Mouse (Mus musculus): ENCODE measurements at regions not wholly inside any gene's neighbourhood (a gene's known extent, or its start where the extent isn't known, plus 50 kb on each side); places are given as distances from the start of the nearest gene placed in this dataset.

GRCm38 (mm10) chr10:44599331-44599963, 71.1 kb upstream of the Prdm1 start:
- no peak for TF ChIP-seq CEBPB (IDR thresholded peaks at IDR 0.05; ENCODE audit: low read depth)
- no peak for TF ChIP-seq MAX (IDR thresholded peaks at IDR 0.05)
- TF ChIP-seq FOSL1 (IDR thresholded peaks at IDR 0.05; ENCODE audit: insufficient read depth, low read length, poor library complexity, severe bottlenecking) = no peak
- TF ChIP-seq MYOD1 (IDR thresholded peaks at IDR 0.05; ENCODE audit: control insufficient read depth, insufficient read length, low read depth) = no peak
- TF ChIP-seq MYOG (IDR thresholded peaks at IDR 0.05; ENCODE audit: control insufficient read depth, extremely low read depth, insufficient read length) = no peak
- TF ChIP-seq USF1 (IDR thresholded peaks at IDR 0.05; ENCODE audit: low read depth) = no peak
- no peak for TF ChIP-seq CTCF (IDR thresholded peaks at IDR 0.05; ENCODE audit: control insufficient read depth, insufficient read depth, insufficient read length)
- Histone ChIP-seq H3ac (ENCODE audit: control insufficient read depth, insufficient read length, low read depth) (no peak overlapping the region), H3K79me3 (ENCODE audit: low read depth) (no peaks in the 10 kb centered on the region), H3K27me3 (ENCODE audit: control insufficient read depth, insufficient read depth, insufficient read length) (no peaks in the 10 kb centered on the region), H3K79me2 (ENCODE audit: control insufficient read depth, insufficient read depth) (no peaks in the 10 kb centered on the region), H3K36me3 (ENCODE audit: control insufficient read depth, insufficient read depth) (no peaks in the 10 kb centered on the region), H3K4me3 (ENCODE audit: insufficient read depth, poor library complexity, severe bottlenecking) (no peak overlapping the region)

GRCm38 (mm10) chr10:44598615-44599014, 70.3 kb upstream of the Prdm1 start:
- no peaks in the 10 kb centered on the region for H3K27me3 ChIP-seq (ENCODE audit: control insufficient read depth, insufficient read depth, insufficient read length)
- TF ChIP-seq CTCF (IDR thresholded peaks at IDR 0.05; ENCODE audit: control insufficient read depth, insufficient read depth, insufficient read length) (no peak), CEBPB (IDR thresholded peaks at IDR 0.05; ENCODE audit: low read depth) (no peak), MYOG (IDR thresholded peaks at IDR 0.05; ENCODE audit: control insufficient read depth, extremely low read depth, insufficient read length) (no peak), FOSL1 (IDR thresholded peaks at IDR 0.05; ENCODE audit: insufficient read depth, low read length, poor library complexity, severe bottlenecking) (no peak), MYOD1 (IDR thresholded peaks at IDR 0.05; ENCODE audit: control insufficient read depth, insufficient read length, low read depth) (no peak), USF1 (IDR thresholded peaks at IDR 0.05; ENCODE audit: low read depth) (no peak), MAX (IDR thresholded peaks at IDR 0.05) (no peak)
- H3K4me3 ChIP-seq (ENCODE audit: insufficient read depth, poor library complexity, severe bottlenecking) = no peak overlapping the region
- H3K79me2 ChIP-seq (ENCODE audit: control insufficient read depth, insufficient read depth) = no peaks in the 10 kb centered on the region
- H3ac ChIP-seq (ENCODE audit: control insufficient read depth, insufficient read length, low read depth) = no peak overlapping the region
- H3K36me3 ChIP-seq (ENCODE audit: control insufficient read depth, insufficient read depth) = no peaks in the 10 kb centered on the region
- H3K79me3 ChIP-seq (ENCODE audit: low read depth) = no peaks in the 10 kb centered on the region

GRCm38 (mm10) chr10:44595932-44596331, 67.6 kb upstream of the Prdm1 start:
- H3ac ChIP-seq (ENCODE audit: control insufficient read depth, insufficient read length, low read depth) = no peak overlapping the region
- no peaks in the 10 kb centered on the region for H3K79me2 ChIP-seq (ENCODE audit: control insufficient read depth, insufficient read depth)
- H3K27me3 ChIP-seq (ENCODE audit: control insufficient read depth, insufficient read depth, insufficient read length) = no peaks in the 10 kb centered on the region
- H3K79me3 ChIP-seq (ENCODE audit: low read depth) = no peaks in the 10 kb centered on the region
- H3K4me3 ChIP-seq (ENCODE audit: insufficient read depth, poor library complexity, severe bottlenecking) = no peak overlapping the region
- H3K36me3 ChIP-seq (ENCODE audit: control insufficient read depth, insufficient read depth) = no peaks in the 10 kb centered on the region
- no peak for TF ChIP-seq CEBPB (IDR thresholded peaks at IDR 0.05; ENCODE audit: low read depth)
- TF ChIP-seq MYOG (IDR thresholded peaks at IDR 0.05; ENCODE audit: control insufficient read depth, extremely low read depth, insufficient read length) = no peak
- TF ChIP-seq FOSL1 (IDR thresholded peaks at IDR 0.05; ENCODE audit: insufficient read depth, low read length, poor library complexity, severe bottlenecking) = no peak
- TF ChIP-seq CTCF (IDR thresholded peaks at IDR 0.05; ENCODE audit: control insufficient read depth, insufficient read depth, insufficient read length) = no peak
- no peak for TF ChIP-seq MAX (IDR thresholded peaks at IDR 0.05)
- no peak for TF ChIP-seq USF1 (IDR thresholded peaks at IDR 0.05; ENCODE audit: low read depth)
- no peak for TF ChIP-seq MYOD1 (IDR thresholded peaks at IDR 0.05; ENCODE audit: control insufficient read depth, insufficient read length, low read depth)

- H3K4me3 ChIP-seq (ENCODE audit: insufficient read depth, poor library complexity, severe bottlenecking) = no peak overlapping the region
- H3K79me3 ChIP-seq (ENCODE audit: low read depth) = no peaks in the 10 kb centered on the region
- TF ChIP-seq CEBPB (IDR thresholded peaks at IDR 0.05; ENCODE audit: low read depth) = no peak
- TF ChIP-seq FOSL1 (IDR thresholded peaks at IDR 0.05; ENCODE audit: insufficient read depth, low read length, poor library complexity, severe bottlenecking) = no peak
- TF ChIP-seq MYOG (IDR thresholded peaks at IDR 0.05; ENCODE audit: control insufficient read depth, extremely low read depth, insufficient read length) = no peak
- TF ChIP-seq USF1 (IDR thresholded peaks at IDR 0.05; ENCODE audit: low read depth) = no peak
- no peak for TF ChIP-seq MYOD1 (IDR thresholded peaks at IDR 0.05; ENCODE audit: control insufficient read depth, insufficient read length, low read depth)
- no peak for TF ChIP-seq MAX (IDR thresholded peaks at IDR 0.05)
- no peak for TF ChIP-seq CTCF (IDR thresholded peaks at IDR 0.05; ENCODE audit: control insufficient read depth, insufficient read depth, insufficient read length)
- H3K36me3 ChIP-seq (ENCODE audit: control insufficient read depth, insufficient read depth) = no peaks in the 10 kb centered on the region
- no peaks in the 10 kb centered on the region for H3K79me2 ChIP-seq (ENCODE audit: control insufficient read depth, insufficient read depth)
- H3ac ChIP-seq (ENCODE audit: control insufficient read depth, insufficient read length, low read depth) = no peak overlapping the region
- H3K27me3 ChIP-seq (ENCODE audit: control insufficient read depth, insufficient read depth, insufficient read length) = no peaks in the 10 kb centered on the region
Measured at GRCm38 (mm10) chr10:44589842-44590241, 61.5 kb upstream of the Prdm1 start.

GRCm38 (mm10) chr10:44589352-44589751, 61.1 kb upstream of the Prdm1 start:
- Histone ChIP-seq H3K27me3 (ENCODE audit: control insufficient read depth, insufficient read depth, insufficient read length) (no peaks in the 10 kb centered on the region), H3K79me2 (ENCODE audit: control insufficient read depth, insufficient read depth) (no peaks in the 10 kb centered on the region), H3K36me3 (ENCODE audit: control insufficient read depth, insufficient read depth) (no peaks in the 10 kb centered on the region), H3K79me3 (ENCODE audit: low read depth) (no peaks in the 10 kb centered on the region), H3ac (ENCODE audit: control insufficient read depth, insufficient read length, low read depth) (no peak overlapping the region), H3K4me3 (ENCODE audit: insufficient read depth, poor library complexity, severe bottlenecking) (no peak overlapping the region)
- TF ChIP-seq USF1 (IDR thresholded peaks at IDR 0.05; ENCODE audit: low read depth) (no peak), CTCF (IDR thresholded peaks at IDR 0.05; ENCODE audit: control insufficient read depth, insufficient read depth, insufficient read length) (no peak), FOSL1 (IDR thresholded peaks at IDR 0.05; ENCODE audit: insufficient read depth, low read length, poor library complexity, severe bottlenecking) (no peak), MYOD1 (IDR thresholded peaks at IDR 0.05; ENCODE audit: control insufficient read depth, insufficient read length, low read depth) (no peak), CEBPB (IDR thresholded peaks at IDR 0.05; ENCODE audit: low read depth) (no peak), MYOG (IDR thresholded peaks at IDR 0.05; ENCODE audit: control insufficient read depth, extremely low read depth, insufficient read length) (no peak), MAX (IDR thresholded peaks at IDR 0.05) (no peak)
